Mouse (Mus musculus) megakaryocyte progenitor cell, adult 5-6 weeks (primary cell): ENCODE data around the gene Wbp1l. TPM values are rescaled to one million over a fixed set of nuclear protein-coding genes. Genes with fewer than 3 reads are reported as not detected.
"Not testable (repeated sequence)": the region's sequence is repeated elsewhere in the genome, so short reads cannot be mapped to it uniquely, and the experiment has no call there.

Experiments
- ATAC-seq: replicated peaks from 2 replicates; pipeline ENCODE4 v1.8.0; 2016; ENCODE audit warnings: mild to moderate bottlenecking, moderate TSS enrichment, inconsistent platforms; ENCODE audit not compliant: poor library complexity
- total RNA-seq, 2 experiments: library from RNA; stranded (forward) in 1 of 2; stranded (reverse) in 1 of 2; fragments of 157-497, 149-512 nt in 1 of 2; fragments of 200-1000 nt in 1 of 2; gene quantifications; 2 replicates each; pipeline versions ENCODE4 v1.2.3 to v1.2.4; 2015 to 2017

Wbp1l gene
- total RNA-seq (2015) (17.0 and 18.4 TPM in 2 replicates), total RNA-seq (2017) (23.3 and 25.7 TPM in 2 replicates)

GRCm38 (mm10) chr19:46598720-46599252 is at the start of gene Wbp1l:
Gene Wbp1l (plus strand): TSS chr19:46599084.
- peak; percentile 96 for ATAC-seq

DNA sequence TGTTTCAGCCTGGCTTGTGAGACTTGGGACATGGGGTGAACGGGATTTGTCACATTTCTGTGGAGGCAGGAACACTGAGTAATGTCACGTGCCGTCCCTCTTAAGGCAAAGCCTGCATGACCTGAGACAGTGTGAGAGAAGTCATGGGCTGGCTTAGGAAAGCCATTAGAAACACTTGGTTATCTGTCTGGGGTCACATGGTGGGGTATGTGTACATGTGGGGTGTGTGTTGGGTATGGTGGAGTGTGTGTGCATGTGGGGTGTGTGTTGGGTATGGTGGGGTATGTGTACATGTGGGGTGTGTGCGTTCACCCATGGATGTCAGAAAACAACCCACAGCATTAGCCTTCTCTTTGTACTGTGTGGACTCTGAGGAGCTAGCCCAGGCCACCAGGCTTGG is 48.5 kb upstream of the Wbp1l start:
- no peak for ATAC-seq

GRCm38 (mm10) chr19:46552496-46552895 is 46.4 kb upstream of the Wbp1l start:
- ATAC-seq, result no peak

GRCm38 (mm10) chr19:46553541-46553955 is 45.3 kb upstream of the Wbp1l start:
- peak; percentile 98 for ATAC-seq

DNA sequence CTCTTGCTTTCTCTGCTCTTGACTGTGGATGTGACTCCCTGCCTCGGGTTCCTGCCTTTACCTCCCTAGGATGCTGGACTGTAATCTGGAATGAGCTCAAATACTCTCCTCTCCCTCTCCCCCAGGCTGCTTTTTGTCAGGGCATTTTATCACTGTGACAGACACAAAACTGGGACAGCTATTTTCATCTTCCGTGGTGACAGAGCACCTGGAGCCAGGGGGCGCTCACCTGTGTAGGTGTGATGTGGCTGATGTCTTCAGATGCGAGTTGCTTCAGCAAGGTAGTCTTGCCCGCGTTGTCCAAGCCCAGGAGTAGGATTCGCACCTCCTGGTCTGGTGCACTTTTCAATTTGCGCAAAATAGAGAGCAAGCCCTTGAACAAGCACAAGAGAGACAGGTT is 40.9 kb upstream of the Wbp1l start:
- ATAC-seq, result no peak

DNA sequence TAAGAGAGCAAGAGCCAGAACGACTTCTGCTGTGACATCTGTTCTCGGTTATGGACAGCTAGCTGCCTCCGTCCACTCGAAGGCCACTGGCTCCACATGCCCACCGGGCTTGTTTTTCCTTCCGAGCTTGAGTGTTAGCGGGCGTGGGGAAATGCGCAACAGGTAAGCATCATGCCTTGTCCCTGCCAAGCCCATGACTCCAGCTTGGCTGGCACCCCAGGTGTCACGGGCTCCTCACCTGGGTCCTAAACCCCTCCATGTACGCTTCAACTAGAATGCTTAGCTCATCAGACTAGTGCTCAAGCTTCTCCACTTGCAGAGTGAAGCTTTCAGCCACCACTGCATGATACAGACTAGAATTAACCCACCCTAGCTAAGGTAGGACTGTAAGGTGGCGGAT is 40.3 kb upstream of the Wbp1l start:
- no peak for ATAC-seq

GRCm38 (mm10) chr19:46562132-46562531 is 36.8 kb upstream of the Wbp1l start:
- ATAC-seq, result peak; percentile 98

DNA sequence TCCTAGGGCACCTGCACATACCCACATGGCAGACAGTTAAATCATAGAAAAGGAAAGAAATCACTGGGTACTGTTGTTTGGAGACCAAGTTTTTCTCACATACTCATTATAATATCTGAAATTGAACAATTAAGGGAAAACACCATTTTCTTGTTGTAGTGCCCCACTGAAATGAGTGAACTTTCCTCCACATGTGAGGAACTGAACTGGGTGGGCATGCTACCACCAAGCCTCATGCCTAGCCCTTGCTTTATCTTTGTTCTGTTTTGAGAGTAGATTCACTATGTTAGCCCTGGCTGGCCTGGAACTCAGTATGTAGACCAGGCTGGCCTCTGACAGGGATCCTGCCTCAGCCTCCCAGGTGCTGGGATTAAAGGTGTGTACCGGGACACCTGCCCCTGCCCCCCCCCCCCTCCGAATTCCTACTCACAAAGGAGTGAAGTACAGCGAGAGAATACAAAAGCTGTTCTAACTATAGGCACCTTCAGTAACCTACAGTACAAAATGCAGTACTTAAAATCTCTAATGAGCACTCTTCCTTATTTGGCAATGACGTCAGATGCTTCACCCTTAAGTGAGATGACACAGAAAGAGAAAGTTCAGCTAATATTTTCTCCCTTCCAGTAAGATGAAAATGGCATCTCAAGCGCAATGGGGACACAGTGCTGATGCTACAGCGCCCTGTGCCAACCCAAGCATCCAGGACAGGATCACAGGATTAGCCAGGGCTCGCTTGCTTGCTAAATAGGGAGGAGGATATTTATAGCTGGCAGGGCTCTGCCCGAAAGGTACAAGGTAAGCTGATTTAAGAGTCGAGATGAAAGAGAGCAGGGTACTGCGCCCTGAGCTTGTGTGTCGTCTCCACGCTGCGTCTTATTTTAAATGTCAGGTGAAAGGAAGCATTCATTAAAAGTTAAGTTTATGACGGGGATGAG is 36.0 kb upstream of the Wbp1l start:
- ATAC-seq, result no peak

GRCm38 (mm10) chr19:46563603-46564002 is 35.3 kb upstream of the Wbp1l start:
- no peak for ATAC-seq

DNA sequence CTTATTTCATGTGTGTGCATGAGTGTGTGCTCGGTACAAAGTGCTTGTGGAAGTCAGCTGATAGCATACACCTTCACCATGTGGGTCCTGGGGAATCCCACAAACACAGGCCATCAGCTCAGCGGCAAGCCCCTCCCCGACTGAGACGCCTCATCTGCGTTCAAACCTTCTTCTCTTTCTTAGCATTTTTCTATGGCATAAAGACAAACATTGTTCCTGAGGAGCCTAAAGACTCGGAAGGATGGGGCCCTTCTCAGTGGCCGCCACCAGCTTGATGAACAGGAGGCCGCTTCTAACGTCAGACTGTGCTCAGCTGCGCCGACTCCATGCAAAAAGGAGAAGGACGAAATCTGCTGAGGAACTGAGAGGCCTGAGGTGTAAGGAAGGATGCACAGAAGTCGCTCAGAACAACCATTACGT is 34.8 kb upstream of the Wbp1l start:
- ATAC-seq, result no peak

GRCm38 (mm10) chr19:46571211-46571877 is 27.5 kb upstream of the Wbp1l start:
- not testable (repeated sequence) for ATAC-seq

DNA sequence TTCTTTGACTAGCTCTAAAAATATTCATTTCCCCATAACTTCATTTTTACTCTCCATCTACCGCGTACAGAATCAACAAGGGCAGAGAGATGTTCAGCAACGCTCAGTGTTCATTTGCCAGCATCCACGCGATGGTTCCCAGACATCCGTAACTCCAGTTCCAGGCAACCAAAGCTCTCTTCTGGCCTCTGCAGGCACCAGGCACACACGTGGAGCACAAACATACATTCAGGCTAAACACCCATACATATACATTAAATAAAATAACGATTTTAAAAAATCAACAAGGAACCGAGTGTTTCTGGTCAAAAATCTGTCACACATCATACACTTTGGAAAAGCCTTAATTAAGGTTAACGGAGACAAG is 27.0 kb upstream of the Wbp1l start:
- no peak for ATAC-seq

- ATAC-seq, result peak; percentile 3; the same call in 1 of the 2 replicates
Observed at GRCm38 (mm10) chr19:46572548-46572947, 26.3 kb upstream of the Wbp1l start.

DNA sequence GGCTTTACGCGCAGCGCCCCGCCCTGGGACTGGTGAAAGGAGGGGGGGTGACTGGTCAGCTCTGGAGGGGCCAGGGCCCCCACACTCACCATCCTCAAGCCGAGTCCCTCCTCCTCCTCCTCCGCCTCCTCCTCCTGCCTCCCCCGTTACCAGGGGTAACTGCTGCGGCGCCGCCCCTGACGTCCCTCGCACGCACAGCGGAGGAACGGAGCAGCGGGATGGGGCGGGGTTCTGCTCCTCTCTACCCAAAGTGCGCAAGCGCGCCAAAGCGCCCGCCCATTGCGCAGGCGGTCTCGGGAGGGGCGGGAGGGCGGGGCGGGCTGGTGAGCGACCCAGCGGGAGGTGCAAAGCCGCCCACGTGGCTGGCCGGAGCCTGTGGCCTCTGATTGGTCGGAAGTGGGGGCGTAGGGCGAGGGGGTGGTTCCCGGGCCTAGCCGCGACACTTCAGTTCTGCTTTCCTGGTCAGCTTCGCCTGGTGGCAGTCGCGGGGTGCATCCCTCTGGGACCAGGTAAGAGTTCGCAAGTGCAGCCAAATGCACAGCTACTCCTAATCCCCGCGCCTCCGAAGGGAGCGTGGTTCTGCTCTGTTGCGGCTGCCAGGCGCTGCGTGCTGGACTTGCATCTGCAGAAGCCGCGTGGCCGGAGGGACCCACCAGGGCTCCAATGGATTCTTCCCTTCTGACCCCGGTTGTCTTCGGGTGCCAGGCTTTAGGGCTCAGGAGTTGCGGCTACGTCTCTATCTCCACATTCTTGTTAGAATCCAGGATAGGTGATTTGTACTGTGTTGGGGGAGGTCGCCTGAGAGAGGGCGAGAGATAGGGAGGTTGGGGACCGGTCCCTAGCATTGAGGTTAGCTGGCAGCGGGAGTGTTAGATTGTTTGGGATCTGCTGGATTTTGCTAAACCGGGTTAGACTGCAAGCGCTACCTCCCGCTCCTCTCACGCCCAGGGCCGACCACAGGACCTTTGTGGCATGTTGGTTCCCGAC is 25.6 kb upstream of the Wbp1l start, which contains the start of the genes Arl3 and Sfxn2:
TSS of gene Arl3 (minus strand) at position 248 of the 987 bp plus-strand sequence.
TSS of gene Sfxn2 (plus strand) at position 415 of the 987 bp plus-strand sequence.
- ATAC-seq, result peak; percentile 97

DNA sequence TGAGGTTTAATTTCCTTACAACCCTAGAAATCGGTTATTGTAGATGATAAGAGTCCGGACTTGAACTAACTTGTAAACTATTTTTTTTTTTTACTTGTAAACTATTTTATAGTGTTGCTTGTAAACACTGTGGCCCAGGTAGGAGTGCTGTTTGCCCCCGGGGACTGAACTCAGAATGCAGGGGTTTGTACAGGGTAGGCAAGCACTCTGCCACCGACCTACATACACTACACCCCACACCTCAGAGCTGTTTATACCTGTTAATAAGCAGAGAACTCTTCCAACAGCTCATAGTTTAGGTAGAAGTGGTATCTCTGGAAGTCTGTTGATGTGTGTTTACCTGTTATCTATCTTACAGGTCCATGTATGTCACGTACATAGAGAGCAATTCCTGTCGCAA is 24.9 kb upstream of the Wbp1l start:
- ATAC-seq, result no peak

- ATAC-seq, result no peak
Observed at GRCm38 (mm10) chr19:46575196-46575595, 23.7 kb upstream of the Wbp1l start.

DNA sequence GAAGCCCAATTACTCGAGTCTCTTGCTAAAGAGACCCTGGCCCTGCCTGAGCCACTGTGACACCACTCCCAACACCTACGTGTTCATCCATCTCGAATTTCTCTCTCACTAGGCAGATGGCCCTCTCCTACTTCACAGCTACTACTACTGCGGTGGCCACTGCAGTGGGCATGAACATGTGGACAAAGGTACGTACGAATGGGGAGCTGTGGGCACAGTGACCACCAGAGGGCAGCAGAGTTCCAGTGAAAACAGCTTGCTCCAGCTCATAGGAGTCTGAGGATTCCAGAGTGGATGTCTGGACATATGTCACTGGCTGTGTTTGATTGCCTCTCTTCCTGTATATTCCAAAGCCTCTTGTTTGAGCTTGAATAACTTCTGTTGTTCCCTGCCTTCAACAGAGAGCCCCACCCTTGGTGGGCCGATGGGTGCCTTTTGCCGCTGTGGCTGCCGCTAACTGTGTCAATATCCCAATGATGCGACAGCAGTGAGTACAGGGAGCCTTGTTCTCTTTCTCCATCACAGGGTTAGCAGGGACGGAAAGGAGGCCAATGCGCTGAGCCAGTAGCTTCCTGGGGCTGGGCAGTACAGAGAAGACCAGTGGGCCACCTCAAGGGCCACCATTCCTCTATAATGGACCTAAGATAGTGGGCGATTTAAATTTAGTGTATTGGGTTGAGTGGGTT is 10.9 kb upstream of the Wbp1l start:
- ATAC-seq, result peak; percentile 94

DNA sequence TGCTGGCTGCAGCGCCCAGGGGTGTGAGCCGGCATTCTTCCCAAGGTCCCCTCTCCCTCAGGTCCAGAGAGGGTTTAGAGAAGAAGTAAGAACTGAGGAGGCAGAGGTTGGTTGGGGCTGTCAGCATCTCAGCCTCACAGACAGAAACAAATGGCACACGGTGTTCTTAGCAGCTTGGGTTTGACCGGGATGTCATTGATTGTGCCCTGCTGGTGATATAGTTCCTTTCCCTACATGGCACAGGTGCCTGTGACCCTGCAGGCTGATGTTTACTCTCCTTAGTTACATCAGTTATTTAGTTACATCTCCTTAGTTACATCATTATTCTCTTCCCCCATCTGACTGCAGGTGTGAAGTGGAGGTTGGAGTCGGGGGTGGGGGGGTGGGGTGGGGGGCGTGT is 7.3 kb upstream of the Wbp1l start:
- ATAC-seq, result no peak

- ATAC-seq, result no peak
Observed at GRCm38 (mm10) chr19:46592751-46593439, 6.0 kb upstream of the Wbp1l start.
